Mouse (Mus musculus) hindbrain, embryonic 11.5 days (tissue): ENCODE results near the gene Gm1110. TPM values are rescaled to one million over a fixed set of nuclear protein-coding genes. Genes with fewer than 3 reads are reported as not detected.

Experiments
- polyA plus RNA-seq: library from polyadenylated mRNA; unstranded; fragments of >200 nt; fragmentation: Nextera tagmentation; extraction: Ambion mirVana; gene quantifications from 2 replicates; pipeline ENCODE4 v1.2.1, GENCODE M21; 2014

Gene Gm1110
- polyA plus RNA-seq, 1 experiment from 2014 or later: not detected

Other genes starting within 250 kb of the Gm1110 start
- gene B3gat1, start 189.4 kb downstream of the Gm1110 start, polyA plus RNA-seq: 7.3 and 8.6 TPM in 2 replicates
- 3.7 and 4.5 TPM in 2 replicates for gene Glb1l2, start 116.6 kb downstream of the Gm1110 start, polyA plus RNA-seq
- gene Glb1l3, start 62.2 kb downstream of the Gm1110 start, polyA plus RNA-seq: not detected in 2 replicates
- gene Acad8, start 76.5 kb upstream of the Gm1110 start, polyA plus RNA-seq: 32.8 and 34.3 TPM in 2 replicates
- 164 and 165 TPM in 2 replicates for gene Thyn1, start 76.6 kb upstream of the Gm1110 start, polyA plus RNA-seq
- gene Vps26b, start 107.0 kb upstream of the Gm1110 start, polyA plus RNA-seq: 55.9 and 64.2 TPM in 2 replicates
- 31.8 and 38.7 TPM in 2 replicates for gene Ncapd3, start 107.1 kb upstream of the Gm1110 start, polyA plus RNA-seq
- gene Jam3, start 232.3 kb upstream of the Gm1110 start, polyA plus RNA-seq: 151 and 163 TPM in 2 replicates